8 mouse cellular contexts compared by ENCODE assay signal in the genomic region with DNA sequence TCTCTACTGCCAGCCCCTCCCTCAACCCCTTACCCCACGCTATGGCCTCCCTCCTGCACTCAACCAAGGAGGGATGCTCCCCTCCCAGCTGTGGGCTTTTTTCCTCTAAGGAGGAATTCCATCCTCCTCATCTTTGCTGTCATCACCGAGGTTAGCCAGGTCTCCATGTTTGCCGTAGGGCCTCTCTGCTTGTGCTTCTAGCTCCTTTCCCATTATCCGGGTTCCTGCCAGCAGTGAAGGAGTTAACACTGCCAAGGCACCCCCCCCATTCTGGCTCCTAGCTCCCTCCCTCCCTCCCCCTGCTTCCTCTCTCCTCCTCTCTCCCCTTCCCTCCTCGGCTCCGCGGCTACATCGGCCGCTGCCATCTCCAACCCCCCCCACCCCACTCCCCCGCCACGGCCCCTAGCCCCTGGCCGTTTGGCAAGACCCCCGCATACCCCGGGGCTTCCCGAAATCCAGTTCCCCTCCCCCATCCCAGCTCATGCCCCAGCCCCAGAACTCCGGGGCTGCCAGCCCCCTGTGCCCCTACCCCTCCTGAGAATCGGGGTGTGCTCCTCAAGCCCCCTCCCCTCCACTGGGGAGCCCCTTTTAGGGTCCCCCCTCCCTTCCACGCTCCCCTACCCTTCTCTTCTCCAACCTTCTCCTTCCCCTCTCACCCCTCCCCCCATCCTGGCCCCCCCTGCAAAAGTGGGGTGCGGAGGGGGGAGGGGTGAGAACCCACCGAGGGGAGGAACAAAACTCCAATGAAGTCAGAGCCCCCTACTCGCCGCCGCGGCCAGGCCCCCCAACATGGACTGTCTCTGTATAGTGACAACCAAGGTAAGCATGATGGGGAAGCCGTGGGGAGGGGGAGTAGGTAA. TPM values are rescaled to one million over a fixed set of nuclear protein-coding genes. Genes with fewer than 3 reads are reported as not detected.
DNase-seq lines count a peak whose midpoint lies in the region; ATAC-seq and TF ChIP-seq lines count a peak whose summit lies in the region.

No protein-coding gene starts in this region.

- no peak for TF ChIP-seq CTCF in kidney, postnatal 0 days (IDR thresholded peaks at IDR 0.05; ENCODE audit: low read depth)

- peak overlapping the region; percentile 84 for H3K9ac ChIP-seq in kidney, embryonic 14.5 days (ENCODE audit: low read depth, low read length)
- H3K9ac ChIP-seq in kidney, postnatal 0 days (ENCODE audit: low read depth, low read length): peak overlapping the region; percentile 80
- peak overlapping the region; percentile 22; the same call in 1 of the 2 replicates for H3K9ac ChIP-seq in liver, embryonic 16.5 days (ENCODE audit: low read depth, low read length)

- peaks cover 2% of the 10 kb centered on the region for H3K36me3 ChIP-seq in kidney, embryonic 14.5 days (ENCODE audit: control insufficient read depth, insufficient read depth, low read length)
- H3K36me3 ChIP-seq in kidney, postnatal 0 days (ENCODE audit: insufficient read depth, low read length): no peaks in the 10 kb centered on the region
- H3K36me3 ChIP-seq in liver, embryonic 16.5 days (ENCODE audit: control insufficient read depth, insufficient read depth): no peaks in the 10 kb centered on the region

- H3K27ac ChIP-seq in kidney, embryonic 14.5 days (ENCODE audit: low read depth, low read length): peak overlapping the region; percentile 86; the same call in 1 of the 2 replicates
- peak overlapping the region; percentile 77 for H3K27ac ChIP-seq in kidney, postnatal 0 days
- no peak overlapping the region for H3K27ac ChIP-seq in liver, embryonic 16.5 days (ENCODE audit: low read length)

- no peak for ATAC-seq in kidney, embryonic 14.5 days (ENCODE audit: low FRiP score, low TSS enrichment)
- no peak for ATAC-seq in kidney, postnatal 0 days (replicated peaks; ENCODE audit: low FRiP score, low read depth)
- no peak for ATAC-seq in liver, embryonic 16.5 days (ENCODE audit: low read depth)

- peak overlapping the region; percentile 97 for H3K4me2 ChIP-seq in kidney, embryonic 14.5 days (replicated peaks; ENCODE audit: low read depth, low read length)
- H3K4me2 ChIP-seq in kidney, postnatal 0 days (ENCODE audit: low read length): peak overlapping the region; percentile 92
- peak overlapping the region; percentile 56 for H3K4me2 ChIP-seq in liver, embryonic 16.5 days (ENCODE audit: low read depth, low read length)

- 1% methylated on average over 25 of the region's 25 CpGs for WGBS in kidney, embryonic 14.5 days
- WGBS in kidney, postnatal 0 days: 1% methylated on average over 25 of the region's 25 CpGs
- WGBS in liver, embryonic 16.5 days (ENCODE audit: insufficient replicate concordance): 5% methylated on average over 21 of the region's 25 CpGs

- H3K4me1 ChIP-seq in kidney, embryonic 14.5 days (ENCODE audit: control insufficient read depth, insufficient read depth, low read length): peaks cover 48% of the 10 kb centered on the region
- H3K4me1 ChIP-seq in kidney, postnatal 0 days (replicated peaks; ENCODE audit: insufficient read depth, low read length): peaks cover 28% of the 10 kb centered on the region
- H3K4me1 ChIP-seq in liver, embryonic 16.5 days (ENCODE audit: control insufficient read depth, low read depth, low read length): peaks cover 41% of the 10 kb centered on the region

- peak overlapping the region; percentile 72 for H3K4me3 ChIP-seq in kidney, embryonic 14.5 days (ENCODE audit: low read length)
- H3K4me3 ChIP-seq in kidney, postnatal 0 days (replicated peaks; ENCODE audit: low read depth, low read length): peak overlapping the region; percentile 56
- peak overlapping the region; percentile 43 for H3K4me3 ChIP-seq in liver, embryonic 16.5 days (ENCODE audit: low read depth, low read length)

- DNase-seq in kidney, adult 8-10 months: no peak
- DNase-seq in cerebellum, adult 18-20 months: peak; percentile 78 to 80
- DNase-seq in forelimb bud, embryonic 11.5 days (ENCODE audit: low read depth, low spot score): peak; percentile 86
- peak; percentile 87 for DNase-seq in kidney, postnatal 0 days (ENCODE audit: low spot score)
- DNase-seq in retina, embryonic 14.5 days (ENCODE audit: low spot score): peak; percentile 84
- no peak for DNase-seq in spleen, postnatal 36 days (ENCODE audit: low spot score in 2 of 2)

- H3K27me3 ChIP-seq in kidney, embryonic 14.5 days (ENCODE audit: control insufficient read depth, insufficient read depth, low read length): no peaks in the 10 kb centered on the region
- no peaks in the 10 kb centered on the region for H3K27me3 ChIP-seq in kidney, postnatal 0 days (ENCODE audit: insufficient read depth, low read length)
- H3K27me3 ChIP-seq in liver, embryonic 16.5 days (ENCODE audit: control insufficient read depth, insufficient read depth, low read depth, low read length): peaks cover 12% of the 10 kb centered on the region

- H3K9me3 ChIP-seq in kidney, embryonic 14.5 days (ENCODE audit: control insufficient read depth, low read length): no peaks in the 10 kb centered on the region
- H3K9me3 ChIP-seq in kidney, postnatal 0 days (replicated peaks; ENCODE audit: low read length): no peaks in the 10 kb centered on the region
- no peaks in the 10 kb centered on the region for H3K9me3 ChIP-seq in liver, embryonic 16.5 days (replicated peaks; ENCODE audit: control insufficient read depth, low read length)

RNA-seq across cellular contexts. Expression of gene Dlg4, which starts 1.6 kb away (rescaled TPM):
- 13.2 and 16.4 TPM in 2 replicates for polyA plus RNA-seq in kidney, embryonic 14.5 days (2014; fragmentation: Nextera tagmentation; extraction: Ambion mirVana)
- polyA plus RNA-seq in kidney, postnatal 0 days (2015; fragmentation: Nextera tagmentation; extraction: Ambion mirVana): 4.3 and 6.5 TPM in 2 replicates
- 0.40 and 0.53 TPM in 2 replicates for polyA plus RNA-seq in liver, embryonic 16.5 days (2015; fragmentation: Nextera tagmentation; extraction: Ambion mirVana)

RNA-seq across cellular contexts. Expression of gene Acadvl, which starts 3.1 kb away (rescaled TPM):
- 41.1 and 58.4 TPM in 2 replicates for polyA plus RNA-seq in kidney, embryonic 14.5 days (2014; fragmentation: Nextera tagmentation; extraction: Ambion mirVana)
- polyA plus RNA-seq in kidney, postnatal 0 days (2015; fragmentation: Nextera tagmentation; extraction: Ambion mirVana): 178 and 197 TPM in 2 replicates
- polyA plus RNA-seq in liver, embryonic 16.5 days (2015; fragmentation: Nextera tagmentation; extraction: Ambion mirVana): 127 and 138 TPM in 2 replicates

RNA-seq across cellular contexts. Expression of gene Dvl2, which starts 18.0 kb away (rescaled TPM):
- polyA plus RNA-seq in kidney, embryonic 14.5 days (2014; fragmentation: Nextera tagmentation; extraction: Ambion mirVana): 28.2 and 34.9 TPM in 2 replicates
- 25.8 and 27.1 TPM in 2 replicates for polyA plus RNA-seq in kidney, postnatal 0 days (2015; fragmentation: Nextera tagmentation; extraction: Ambion mirVana)
- polyA plus RNA-seq in liver, embryonic 16.5 days (2015; fragmentation: Nextera tagmentation; extraction: Ambion mirVana): 4.4 and 5.1 TPM in 2 replicates

RNA-seq across cellular contexts. Expression of gene Phf23, which starts 22.8 kb away (rescaled TPM):
- 48.5 and 63.1 TPM in 2 replicates for polyA plus RNA-seq in kidney, embryonic 14.5 days (2014; fragmentation: Nextera tagmentation; extraction: Ambion mirVana)
- polyA plus RNA-seq in kidney, postnatal 0 days (2015; fragmentation: Nextera tagmentation; extraction: Ambion mirVana): 61.9 and 62.6 TPM in 2 replicates
- 17.5 and 18.2 TPM in 2 replicates for polyA plus RNA-seq in liver, embryonic 16.5 days (2015; fragmentation: Nextera tagmentation; extraction: Ambion mirVana)

RNA-seq across cellular contexts. Expression of gene Gabarap, which starts 27.4 kb away (rescaled TPM):
- 426 and 499 TPM in 2 replicates for polyA plus RNA-seq in kidney, embryonic 14.5 days (2014; fragmentation: Nextera tagmentation; extraction: Ambion mirVana)
- polyA plus RNA-seq in kidney, postnatal 0 days (2015; fragmentation: Nextera tagmentation; extraction: Ambion mirVana): 626 TPM in 2 replicates
- polyA plus RNA-seq in liver, embryonic 16.5 days (2015; fragmentation: Nextera tagmentation; extraction: Ambion mirVana): 255 and 280 TPM in 2 replicates

Comparison
In these comparisons a context has a peak if more than half of its experiments do, and no peak if none do; other contexts are left out.
1. DNase-seq: peak in cerebellum, adult 18-20 months (2 of 2), forelimb bud, embryonic 11.5 days (single experiment), kidney, postnatal 0 days (single experiment) and retina, embryonic 14.5 days (single experiment); none in kidney, adult 8-10 months (0 of 2) and spleen, postnatal 36 days (0 of 2).
2. H3K9ac ChIP-seq: peak in every context shown above with its lines; median percentile 84 in kidney, embryonic 14.5 days; 80 in kidney, postnatal 0 days; 22 in liver, embryonic 16.5 days.
3. Peak in every context shown above with its lines, with median percentiles within 50 percentile points of each other: H3K4me2 ChIP-seq and H3K4me3 ChIP-seq.